Mouse (Mus musculus) CH12.LX (cell line): ENCODE results near the gene Gusb. TPM values are rescaled to one million over a fixed set of nuclear protein-coding genes. Genes with fewer than 3 reads are reported as not detected.

Experiments used
- DNase-seq: peaks from one replicate; pipeline ENCODE4 v3.0.0-alpha.2; 2013; ENCODE audit errors: extremely low read depth
- H3K27ac ChIP-seq: 2 replicates; pipeline ENCODE4 v1.5.1; 2012; ENCODE audit warnings: low read depth, mild to moderate bottlenecking, control low read depth, moderate library complexity; ENCODE audit not compliant: insufficient read depth
- H3K27me3 ChIP-seq: replicated peaks from 2 replicates; pipeline ENCODE3; 2012; ENCODE audit warnings: inconsistent platforms
- H3K36me3 ChIP-seq, 2 experiments: replicated peaks in 1 of 2; 2 replicates each; pipeline versions ENCODE3 to v1.6.1; 2012; ENCODE audit warnings: inconsistent platforms in 1 of 2, low read length in 1 of 2, mild to moderate bottlenecking in 1 of 2, mixed read lengths in 1 of 2, moderate library complexity in 1 of 2; ENCODE audit not compliant: control insufficient read depth in 1 of 2, insufficient read depth in 1 of 2
- H3K4me1 ChIP-seq, 2 experiments: 2 replicates each; pipeline ENCODE4 v1.6.1; 2012; ENCODE audit warnings: inconsistent platforms in 1 of 2, moderate library complexity in 1 of 2; ENCODE audit not compliant: insufficient read depth in 2 of 2, control insufficient read depth in 1 of 2
- H3K4me2 ChIP-seq: 2 replicates; pipeline ENCODE4 v1.6.1; 2012; ENCODE audit warnings: low read depth, mild to moderate bottlenecking, control low read depth; ENCODE audit not compliant: poor library complexity, insufficient read depth, severe bottlenecking
- H3K4me3 ChIP-seq, 3 experiments: fragments of 150-350 bp in 1 of 3; sonication (generic) in 1 of 3; replicated peaks in 1 of 3; 2 replicates each; pipeline versions ENCODE3 to v1.5.1; 2011 to 2012; ENCODE audit warnings: low read depth in 2 of 3, low read length in 2 of 3, mild to moderate bottlenecking in 2 of 3, moderate library complexity in 2 of 3, control low read depth in 1 of 3, improper control_type of control experiment in 1 of 3, inconsistent platforms in 1 of 3, mixed read lengths in 1 of 3; ENCODE audit not compliant: poor library complexity in 1 of 3
- H3K79me2 ChIP-seq: replicated peaks from 2 replicates; pipeline ENCODE4 v1.6.1; 2012; ENCODE audit warnings: mild to moderate bottlenecking, moderate library complexity; ENCODE audit not compliant: control insufficient read depth, poor library complexity, insufficient read depth, severe bottlenecking; ENCODE audit errors: extremely low read depth
- H3K9ac ChIP-seq: 2 replicates; pipeline ENCODE4 v1.6.1; 2012; ENCODE audit warnings: low read depth, mild to moderate bottlenecking, control low read depth, moderate library complexity; ENCODE audit not compliant: insufficient read depth
- H3K9me3 ChIP-seq: replicated peaks from 2 replicates; pipeline ENCODE3; 2012; ENCODE audit warnings: low read length, inconsistent platforms, mixed read lengths
- CHD1 ChIP-seq: IDR thresholded peaks from 2 replicates; pipeline ENCODE4 v1.6.1; 2012; ENCODE audit warnings: low read depth, low read length, improper control_type of control experiment, inconsistent platforms
- CHD2 ChIP-seq: IDR thresholded peaks from 2 replicates; pipeline ENCODE4 v1.6.1; 2011; ENCODE audit warnings: low read length, improper control_type of control experiment
- E2F4 ChIP-seq: IDR thresholded peaks from 2 replicates; pipeline ENCODE4 v1.6.1; 2011; ENCODE audit warnings: low read depth, low read length, improper control_type of control experiment; ENCODE audit not compliant: insufficient replicate concordance
- ETS1 ChIP-seq: conservative IDR thresholded peaks from 2 replicates; pipeline ENCODE4 v1.6.1; 2012; ENCODE audit warnings: low read depth, mild to moderate bottlenecking, inconsistent platforms, low read length, improper control_type of control experiment, moderate library complexity
- IRF4 ChIP-seq: IDR thresholded peaks from 2 replicates; pipeline ENCODE4 v1.6.1; 2014; ENCODE audit warnings: low read depth, mild to moderate bottlenecking, inconsistent platforms, low read length, improper control_type of control experiment
- JUND ChIP-seq: conservative IDR thresholded peaks from 2 replicates; pipeline ENCODE4 v1.6.1; 2011; ENCODE audit warnings: low read depth, low read length, improper control_type of control experiment
- KAT2A ChIP-seq: IDR thresholded peaks from 2 replicates; pipeline ENCODE4 v1.6.1; 2012; ENCODE audit warnings: low read length, improper control_type of control experiment, inconsistent platforms; ENCODE audit not compliant: insufficient replicate concordance
- MAFK ChIP-seq: IDR thresholded peaks from 2 replicates; pipeline ENCODE4 v1.6.1; 2011; ENCODE audit warnings: low read length, improper control_type of control experiment; ENCODE audit not compliant: insufficient replicate concordance
- MAX ChIP-seq: IDR thresholded peaks from 2 replicates; pipeline ENCODE4 v1.6.1; 2011; ENCODE audit warnings: low read length, improper control_type of control experiment
- MAZ ChIP-seq: IDR thresholded peaks from 2 replicates; pipeline ENCODE4 v1.6.1; 2012; ENCODE audit warnings: low read depth, mild to moderate bottlenecking, inconsistent platforms, low read length, improper control_type of control experiment, moderate library complexity
- NRF1 ChIP-seq: IDR thresholded peaks from 2 replicates; pipeline ENCODE4 v1.6.1; 2014; ENCODE audit warnings: low read depth, mild to moderate bottlenecking, inconsistent platforms, low read length, improper control_type of control experiment, moderate library complexity
- PAX5 ChIP-seq: IDR thresholded peaks from 2 replicates; pipeline ENCODE4 v1.6.1; 2012; ENCODE audit warnings: low read length, inconsistent platforms, mixed read lengths
- RAD21 ChIP-seq: IDR thresholded peaks from 2 replicates; pipeline ENCODE4 v1.6.1; 2011; ENCODE audit warnings: low read depth, mild to moderate bottlenecking, low read length, improper control_type of control experiment, moderate library complexity
- SIN3A ChIP-seq: IDR thresholded peaks from 2 replicates; pipeline ENCODE4 v1.6.1; 2012; ENCODE audit warnings: low read length, improper control_type of control experiment, inconsistent platforms
- SMC3 ChIP-seq: IDR thresholded peaks from 2 replicates; pipeline ENCODE4 v1.6.1; 2011; ENCODE audit warnings: low read depth, low read length, improper control_type of control experiment
- TBP ChIP-seq: conservative IDR thresholded peaks from 2 replicates; pipeline ENCODE4 v1.6.1; 2011; ENCODE audit warnings: low read depth, low read length, improper control_type of control experiment
- TCF12 ChIP-seq: IDR thresholded peaks from 2 replicates; pipeline ENCODE4 v1.6.1; 2014; ENCODE audit warnings: low read depth, mild to moderate bottlenecking, inconsistent platforms, low read length, improper control_type of control experiment
- UBTF ChIP-seq: IDR thresholded peaks from 2 replicates; pipeline ENCODE4 v1.6.1; 2012; ENCODE audit warnings: low read depth, mild to moderate bottlenecking, inconsistent platforms, low read length, improper control_type of control experiment, moderate library complexity
- USF2 ChIP-seq: conservative IDR thresholded peaks from 2 replicates; pipeline ENCODE4 v1.6.1; 2011; ENCODE audit warnings: low read depth, low read length, improper control_type of control experiment
- ZC3H11A ChIP-seq: IDR thresholded peaks from 2 replicates; pipeline ENCODE4 v1.6.1; 2012; ENCODE audit warnings: low read depth, mild to moderate bottlenecking, inconsistent platforms, low read length, improper control_type of control experiment
- ZKSCAN1 ChIP-seq: IDR thresholded peaks from 2 replicates; pipeline ENCODE4 v1.6.1; 2012; ENCODE audit warnings: low read depth, inconsistent platforms, low read length, improper control_type of control experiment, borderline replicate concordance
- ZMIZ1 ChIP-seq: IDR thresholded peaks from 2 replicates; pipeline ENCODE4 v1.6.1; 2012; ENCODE audit warnings: low read depth, mild to moderate bottlenecking, inconsistent platforms, low read length, improper control_type of control experiment
- ZNF384 ChIP-seq: IDR thresholded peaks from 2 replicates; pipeline ENCODE4 v1.6.1; 2012; ENCODE audit warnings: low read depth, low read length, improper control_type of control experiment, inconsistent platforms
- dilution Hi-C: fragments of 300-500 bp; cut with MboI; formaldehyde crosslinking; loops from 2 replicates; pipeline ENCODE4 v1.14.3; 2020; ENCODE audit warnings: low sequenced_read_pairs; ENCODE audit not compliant: extremely low pct_unique_long_range_greater_than_20kb, extremely low pct_ligation_motif_present
- in situ Hi-C: fragments of 300-500 bp; cut with MboI; formaldehyde crosslinking; loops from 3 replicates; pipeline ENCODE4 v1.14.3; 2019; ENCODE audit warnings: low sequenced_read_pairs, low pct_ligation_motif_present, low pct_unique_long_range_greater_than_20kb, mixed read lengths
- polyA plus RNA-seq: library from polyadenylated mRNA; unstranded; fragments of >175 nt; gene quantifications from 2 replicates; pipeline ENCODE4 v1.2.1, GENCODE M21; 2012; ENCODE audit warnings: low read depth; ENCODE audit not compliant: insufficient read length
- total RNA-seq, 2 experiments: library from RNA; depleted of rRNA; stranded (reverse); fragments of 300-350 nt in 1 of 2; fragments of >200 nt in 1 of 2; gene quantifications; 2 replicates each; pipeline ENCODE4 v1.2.3; 2012 to 2014

The Gusb gene
- total and polyA plus RNA-seq, 3 experiments = 73.4 to 210 (median 187) TPM

DNA sequence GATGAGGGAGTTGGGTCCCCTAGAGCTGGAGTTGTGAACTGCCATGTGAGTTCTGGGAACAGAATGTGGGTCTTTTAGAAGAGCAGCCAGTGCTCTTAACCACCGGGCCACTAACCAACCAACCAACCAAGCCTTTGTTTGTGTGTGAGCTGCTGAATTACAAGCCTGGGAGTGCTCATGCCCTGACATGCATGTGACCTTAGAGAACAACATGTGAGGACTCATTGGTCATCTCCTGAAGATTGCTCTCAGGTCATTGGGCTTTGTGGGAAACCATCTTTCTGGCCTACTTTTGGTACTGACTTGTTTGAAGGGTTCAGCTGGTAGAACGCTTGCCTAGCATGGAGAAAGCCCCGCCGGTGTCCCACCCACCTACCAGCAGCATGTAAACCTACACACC, 6.9 kb upstream of the Gusb start:
- no peak overlapping the region for H3K27ac ChIP-seq
- H3K4me1 ChIP-seq = no peaks in the 10 kb centered on the region
- no peak for DNase-seq
- peaks cover 36 to 53% of the 10 kb centered on the region in 2 experiments for H3K36me3 ChIP-seq
- in situ Hi-C loops (no loop called here), dilution Hi-C loops (no loop called here)
- no peak overlapping the region for H3K9ac ChIP-seq
- TF ChIP-seq CHD2 (no peak), RAD21 (no peak), E2F4 (no peak), ZKSCAN1 (no peak), USF2 (no peak), NRF1 (no peak), MAX (no peak), ZC3H11A (no peak), MAFK (no peak), SIN3A (no peak), CHD1 (no peak), PAX5 (no peak), SMC3 (no peak), IRF4 (no peak), TBP (no peak), ETS1 (no peak), KAT2A (no peak), JUND (no peak), MAZ (no peak), UBTF (no peak)
- no peak overlapping the region for H3K4me2 ChIP-seq
- H3K79me2 ChIP-seq = no peaks in the 10 kb centered on the region
- no peaks in the 10 kb centered on the region for H3K27me3 ChIP-seq
- H3K9me3 ChIP-seq = peaks cover 34% of the 10 kb centered on the region
- no peak overlapping the region for H3K4me3 ChIP-seq

DNA sequence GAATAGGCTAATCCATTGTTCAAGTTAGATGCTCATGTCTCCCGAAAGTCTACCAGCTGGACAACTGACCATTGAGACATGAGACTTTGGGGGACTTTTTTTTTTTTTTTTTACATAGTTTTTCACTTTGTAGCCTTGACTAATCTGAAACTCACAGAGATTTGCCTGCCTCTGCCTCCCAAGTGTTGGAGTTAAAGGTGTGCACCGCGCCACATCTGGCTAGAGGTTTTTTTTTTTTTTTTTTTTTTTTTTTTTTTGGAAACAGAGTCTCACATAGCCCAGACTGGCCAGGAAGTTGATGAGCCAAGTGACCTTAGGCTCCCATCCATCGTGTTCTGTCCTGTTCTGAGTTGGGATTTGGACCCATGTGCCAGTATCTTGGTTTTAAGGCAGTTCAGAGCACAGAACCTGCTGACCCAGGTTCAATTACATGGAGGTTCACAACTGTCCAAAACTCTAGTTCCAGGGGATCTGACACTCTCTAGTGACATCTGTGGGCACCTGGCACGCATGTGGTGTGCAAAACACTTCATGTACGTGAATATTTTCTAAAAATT, 5.3 kb upstream of the Gusb start:
- Histone ChIP-seq H3K79me2 (no peaks in the 10 kb centered on the region), H3K4me1 (peaks cover 0 to 9% of the 10 kb centered on the region in 2 experiments; a peak in 2 of 4 replicates)
- TF ChIP-seq MAFK (no peak), MAZ (no peak), ZNF384 (peak; percentile 58; the same call in 1 of the 2 replicates), TCF12 (no peak), USF2 (no peak), ZMIZ1 (no peak)
- TF ChIP-seq, all 38 proteins: peak for 1
- H3K27ac ChIP-seq = no peak overlapping the region
- H3K9ac ChIP-seq = no peak overlapping the region
- H3K27me3 ChIP-seq = no peaks in the 10 kb centered on the region
- dilution Hi-C loops = no loop called here
- H3K4me3 ChIP-seq = no peak overlapping the region
- no peak overlapping the region for H3K4me2 ChIP-seq
- DNase-seq = no peak
- H3K9me3 ChIP-seq = peaks cover 38% of the 10 kb centered on the region
- in situ Hi-C loops = no loop called here
- peaks cover 21 to 36% of the 10 kb centered on the region in 2 experiments for H3K36me3 ChIP-seq
